Mouse (Mus musculus) frontal cortex, postnatal 10 days (tissue): ENCODE results near the gene Nploc4.

Source experiments
- DNase-seq, 2 experiments: peaks; one replicate each; pipeline ENCODE4 v3.0.0; 2022; ENCODE audit warnings: low spot score in 2 of 2, mixed read lengths in 1 of 2

The Nploc4 gene

DNA sequence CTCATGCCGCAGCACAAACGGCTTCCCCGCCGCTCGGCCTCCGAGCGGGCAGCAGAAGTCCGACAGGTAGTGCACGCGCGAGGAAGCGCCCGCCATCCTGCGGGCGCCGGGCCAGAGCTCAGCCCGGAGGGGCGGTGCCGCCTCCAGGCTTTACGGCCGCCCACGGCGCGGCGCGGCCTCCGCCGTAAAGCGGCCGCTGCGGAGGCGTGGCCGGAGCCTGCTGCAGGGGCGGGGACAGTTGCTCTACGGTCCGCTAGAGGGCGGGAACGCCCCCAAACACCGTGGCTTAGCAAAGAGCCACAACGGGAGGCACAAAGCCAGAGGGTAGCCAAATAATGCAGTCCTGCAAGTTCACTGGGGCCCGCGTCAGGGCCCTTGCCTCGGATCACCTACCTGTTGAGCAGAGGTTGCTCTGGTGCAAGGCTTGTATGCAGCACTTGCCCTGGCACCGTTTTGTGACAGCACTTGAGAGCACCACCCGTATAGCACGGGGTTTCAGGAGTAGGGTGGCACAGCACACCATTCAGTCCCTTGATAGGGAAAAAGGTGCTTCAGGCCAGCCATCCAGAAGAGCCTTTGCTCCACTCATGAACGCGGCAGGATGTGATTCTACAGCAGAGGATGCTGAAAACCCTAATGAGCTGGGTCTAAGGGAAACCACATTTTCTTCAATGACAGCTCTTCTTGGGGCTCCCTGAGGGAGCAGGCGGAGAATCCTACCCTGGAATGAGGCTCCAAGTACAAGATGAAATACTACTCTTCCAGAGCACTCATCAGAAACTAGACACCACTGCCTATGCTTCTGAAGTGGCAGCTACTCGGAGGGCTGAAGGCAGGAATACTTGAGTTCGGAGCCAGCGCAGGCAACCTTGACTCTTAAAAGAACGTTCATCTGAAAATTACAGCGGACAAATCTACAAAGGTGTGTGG, 58.6 kb downstream of the Nploc4 start, which contains the start of gene Faap100:
TSS of gene Faap100 (minus strand) at position 154 of the 930 bp plus-strand sequence.
- peak; percentile 80 to 86 for DNase-seq

DNA sequence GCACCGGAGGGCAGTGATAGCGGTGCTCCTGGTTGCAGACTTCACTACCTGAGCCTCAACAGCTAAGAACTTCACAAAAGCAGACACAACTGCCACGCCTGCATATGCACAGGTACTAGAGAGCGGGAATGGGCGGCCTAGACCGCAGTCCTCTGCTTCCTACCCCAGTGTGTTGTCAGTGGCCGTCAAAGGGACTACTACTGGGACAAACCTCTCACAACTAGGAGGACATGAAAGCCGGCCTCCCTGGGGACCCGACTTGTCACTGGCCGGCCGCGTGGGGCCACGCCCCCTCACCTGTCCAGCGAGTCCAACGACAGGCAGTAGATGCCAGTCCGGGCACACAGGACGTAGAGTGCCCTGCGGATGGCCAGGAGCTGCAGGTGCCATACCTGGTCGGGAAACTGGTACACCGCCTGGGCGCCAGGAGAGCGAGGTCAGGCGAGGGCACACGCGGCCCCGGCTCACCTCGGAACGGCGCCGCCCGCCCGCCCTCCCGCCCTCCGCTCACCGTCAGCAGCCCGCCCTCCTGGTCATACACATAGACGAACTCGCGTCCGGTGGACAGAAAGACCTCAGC, 59.4 kb downstream of the Nploc4 start:
- DNase-seq = peak in 1 of 2 experiments; percentile 64

DNA sequence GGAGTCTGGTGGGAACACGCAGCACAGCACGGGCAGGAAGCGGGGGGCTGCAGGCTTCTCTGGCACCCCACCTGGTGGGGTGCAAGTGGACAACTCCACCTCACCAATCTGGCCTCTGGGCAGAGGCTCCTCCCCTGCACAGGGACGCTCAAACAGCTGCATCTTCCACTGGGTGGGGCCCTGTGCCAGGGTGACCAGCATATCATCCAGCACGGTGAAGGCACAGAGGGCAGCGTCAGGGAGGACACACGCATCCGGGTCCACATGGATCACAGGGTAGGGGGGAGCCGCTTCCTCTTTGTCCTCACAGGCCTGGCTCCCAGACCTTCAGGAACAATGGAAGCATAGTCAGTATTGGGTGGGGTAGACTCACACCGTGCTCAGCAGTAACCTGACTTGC, 60.2 kb downstream of the Nploc4 start:
- DNase-seq = no peak

DNA sequence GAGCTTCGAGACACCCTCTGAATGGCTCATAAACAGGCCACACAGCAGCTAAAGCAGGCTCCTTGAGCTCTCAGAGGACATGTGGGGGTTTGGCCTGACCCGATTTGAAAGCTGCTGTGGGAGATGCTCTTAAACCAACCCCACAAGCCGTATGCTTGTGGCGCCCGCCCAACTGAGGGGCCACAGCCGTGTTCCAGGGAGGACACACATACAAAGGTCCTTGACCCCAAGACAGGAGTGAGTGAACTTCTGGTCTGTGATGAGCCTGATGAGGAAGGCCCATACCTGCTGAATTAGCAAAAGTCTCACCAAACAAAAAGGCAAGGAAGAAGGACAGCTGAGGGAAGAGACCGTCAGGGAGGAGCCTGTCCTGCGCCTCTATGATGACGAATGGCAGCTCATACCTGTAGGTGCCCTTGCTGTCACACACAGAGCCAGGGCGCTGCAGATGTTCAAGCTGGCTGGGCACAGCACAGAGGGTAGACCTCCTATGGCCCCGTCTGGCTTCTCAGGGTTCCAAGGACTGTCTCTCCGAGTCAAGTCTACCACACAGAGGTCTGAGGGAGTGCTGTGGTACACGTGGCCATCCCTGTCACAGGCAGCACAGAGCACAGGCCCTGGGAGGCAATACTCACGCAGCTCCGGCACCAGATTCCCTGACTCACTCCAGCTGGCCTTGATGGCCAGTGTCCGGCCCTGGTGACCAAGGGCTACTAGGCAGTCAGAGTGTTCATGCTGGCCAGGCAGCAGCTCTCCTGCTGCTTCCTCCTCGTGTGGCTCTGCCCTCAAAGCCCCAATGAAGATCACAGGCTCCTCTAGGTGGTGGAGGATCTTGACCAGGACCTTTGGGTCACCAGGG, 61.0 kb downstream of the Nploc4 start:
- DNase-seq = no peak

DNA sequence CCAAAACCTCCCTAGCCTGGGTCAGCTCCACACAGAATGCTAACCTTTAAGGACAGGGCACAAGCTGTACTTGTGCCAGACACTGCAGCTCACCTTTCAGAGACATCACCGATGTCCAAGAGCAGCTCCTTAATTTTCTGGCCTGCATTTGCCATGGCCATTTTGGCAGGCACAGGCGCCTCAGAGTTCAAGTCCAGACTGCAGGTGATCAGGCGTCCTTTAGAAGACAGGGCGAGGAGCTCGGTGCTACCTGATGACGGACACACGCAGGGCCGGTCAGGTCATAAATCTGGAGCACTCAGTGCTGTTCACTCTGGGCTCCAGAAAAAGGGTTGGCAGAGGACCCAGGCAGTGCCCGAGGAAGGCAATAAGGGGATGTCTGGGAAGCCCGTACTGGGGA, 62.2 kb downstream of the Nploc4 start:
- DNase-seq = no peak

DNA sequence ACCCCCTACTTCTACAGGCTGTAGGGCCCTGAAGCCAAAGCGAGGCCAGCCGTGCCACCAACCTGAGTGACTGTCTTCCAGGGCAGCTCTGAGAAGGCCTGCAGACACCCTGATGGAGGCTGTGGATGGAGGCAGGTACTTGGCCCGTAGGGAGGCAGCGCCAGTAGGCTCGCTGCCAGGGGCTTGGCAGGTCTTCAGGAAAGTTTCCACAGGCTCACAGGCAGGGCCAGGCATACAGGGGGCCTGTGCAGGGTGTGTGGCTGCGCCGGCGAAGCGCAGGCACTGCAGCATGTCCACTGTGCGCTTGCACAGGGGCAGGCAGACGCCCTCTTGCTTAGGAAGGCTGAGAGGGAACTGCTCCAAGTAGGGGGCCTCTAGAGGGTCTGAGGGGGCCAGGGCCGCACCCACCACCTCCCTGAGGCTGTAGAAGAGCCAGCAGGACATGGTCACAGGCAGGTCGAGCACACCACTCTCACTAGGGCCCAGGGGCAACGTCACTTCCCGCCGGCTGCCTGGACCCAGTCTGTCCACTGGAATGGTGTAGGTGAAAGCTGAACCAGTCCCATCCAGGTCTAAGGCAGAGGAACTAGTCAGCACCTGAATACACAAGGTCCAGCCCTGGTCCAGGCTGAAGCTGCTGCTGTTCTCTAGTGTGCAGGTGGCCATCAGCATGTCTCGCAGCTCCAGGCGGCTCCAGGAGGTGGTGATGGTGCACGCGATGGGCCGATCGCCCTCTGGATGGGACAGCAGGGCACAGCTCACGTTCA, 63.5 kb downstream of the Nploc4 start:
- DNase-seq = no peak

DNA sequence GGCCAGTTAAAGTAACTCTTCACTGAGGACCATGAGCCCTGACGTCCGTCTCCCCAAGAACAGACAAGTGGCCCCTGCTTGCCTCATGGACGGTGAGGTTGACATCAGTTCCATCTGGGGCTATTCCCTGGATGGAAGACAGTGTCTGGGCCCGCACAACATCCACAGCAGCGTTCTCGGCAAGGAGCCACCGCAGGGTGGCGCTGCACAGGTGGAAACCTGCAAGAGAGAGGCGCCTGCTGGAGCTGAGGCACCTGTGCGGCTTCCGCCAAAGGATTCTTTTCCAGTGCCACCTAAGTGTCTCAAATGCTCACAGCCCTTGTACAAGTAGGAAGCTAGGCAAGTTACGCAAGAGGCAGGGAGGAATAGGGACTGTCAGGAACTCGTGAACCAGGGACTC, 64.5 kb downstream of the Nploc4 start:
- DNase-seq = no peak

DNA sequence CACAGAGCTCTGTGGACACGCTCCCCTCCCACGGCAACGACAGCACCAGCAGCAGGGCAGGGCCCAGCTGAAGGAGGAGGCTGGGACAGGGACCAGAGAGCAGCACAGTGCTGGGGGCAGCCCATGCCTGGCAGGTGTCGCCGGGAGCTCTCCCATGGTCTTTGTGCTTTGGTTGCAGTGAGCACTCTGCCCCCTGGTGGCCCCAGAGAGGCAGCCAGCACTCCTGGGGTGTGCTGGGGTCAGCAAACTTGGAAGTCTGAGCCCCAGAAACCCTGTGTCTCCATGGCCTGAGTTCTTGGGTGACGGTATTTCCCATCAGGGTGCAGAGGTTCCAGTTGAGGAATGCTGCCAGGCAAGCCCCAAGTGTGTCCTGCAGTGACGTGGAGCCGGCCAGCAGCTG, 67.9 kb downstream of the Nploc4 start:
- no peak for DNase-seq

DNA sequence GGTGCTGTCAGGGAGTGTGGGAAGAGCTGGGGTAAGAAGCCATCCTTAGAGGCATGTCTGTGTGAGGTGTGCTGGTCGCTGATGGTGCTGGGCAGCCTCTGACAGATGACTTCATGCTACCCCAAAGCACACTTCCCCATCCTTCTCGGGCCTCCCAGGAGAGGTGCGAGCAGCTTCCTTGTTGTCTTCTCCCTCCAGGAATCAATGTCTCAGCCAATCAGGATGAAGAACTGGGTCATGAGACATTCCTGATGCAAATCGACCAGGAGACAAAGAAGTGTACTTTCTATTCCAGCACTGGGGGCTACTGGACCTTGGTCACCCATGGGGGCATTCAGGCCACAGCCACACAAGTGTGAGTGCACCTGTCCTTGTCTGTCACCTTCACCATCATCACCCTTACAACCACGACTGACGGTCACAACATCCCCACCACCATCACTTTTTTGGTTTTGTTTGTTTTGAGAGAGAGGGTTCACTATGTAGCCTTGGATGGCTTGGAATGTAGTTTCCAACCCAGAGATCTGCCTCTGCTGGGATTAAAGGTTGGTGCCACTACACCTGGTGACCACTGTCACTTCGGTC, 71.0 kb downstream of the Nploc4 start:
- no peak for DNase-seq

DNA sequence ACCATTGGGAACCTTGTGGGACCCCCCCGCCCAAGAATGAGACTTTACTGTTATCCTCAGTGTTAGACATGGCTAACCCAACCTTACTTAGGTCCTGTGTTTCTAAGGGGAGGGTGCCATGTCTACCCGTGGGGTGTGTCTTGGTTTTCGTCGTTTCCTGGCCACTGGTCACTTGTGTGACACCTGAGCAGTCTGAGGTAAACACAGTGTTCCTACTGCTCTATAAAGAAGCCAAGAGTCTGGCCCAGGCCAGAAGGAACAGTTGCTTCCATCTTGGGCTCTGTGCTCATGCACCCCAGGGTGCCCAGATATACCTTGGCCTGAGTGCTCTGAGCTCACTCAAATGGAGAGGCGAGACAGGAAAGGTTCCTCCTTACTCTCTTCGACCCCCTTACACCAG, 74.6 kb downstream of the Nploc4 start:
- DNase-seq = no peak

DNA sequence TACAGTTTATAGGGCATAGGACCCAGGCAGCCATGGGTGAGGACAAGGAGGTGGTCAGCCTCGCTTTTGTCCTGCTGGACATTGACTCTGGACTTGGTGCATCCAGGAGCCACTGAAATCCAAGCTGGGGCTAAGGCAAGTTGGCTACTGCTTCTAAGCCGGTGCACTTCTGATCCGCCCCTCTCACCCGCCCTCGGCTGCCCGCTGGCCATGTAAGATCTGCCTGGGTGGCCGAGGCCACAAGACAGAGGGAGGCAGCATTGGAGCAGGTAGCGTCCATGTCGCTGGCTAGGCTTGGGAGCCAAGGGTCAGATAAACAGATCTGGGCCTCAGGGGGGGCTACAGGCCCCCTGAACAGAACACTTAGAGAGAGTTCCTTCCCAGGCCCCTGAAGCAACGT, 76.2 kb downstream of the Nploc4 start, which contains the start of gene Fscn2:
TSS of gene Fscn2 (plus strand) at position 240 of the 400 bp plus-strand sequence.
- no peak for DNase-seq

DNA sequence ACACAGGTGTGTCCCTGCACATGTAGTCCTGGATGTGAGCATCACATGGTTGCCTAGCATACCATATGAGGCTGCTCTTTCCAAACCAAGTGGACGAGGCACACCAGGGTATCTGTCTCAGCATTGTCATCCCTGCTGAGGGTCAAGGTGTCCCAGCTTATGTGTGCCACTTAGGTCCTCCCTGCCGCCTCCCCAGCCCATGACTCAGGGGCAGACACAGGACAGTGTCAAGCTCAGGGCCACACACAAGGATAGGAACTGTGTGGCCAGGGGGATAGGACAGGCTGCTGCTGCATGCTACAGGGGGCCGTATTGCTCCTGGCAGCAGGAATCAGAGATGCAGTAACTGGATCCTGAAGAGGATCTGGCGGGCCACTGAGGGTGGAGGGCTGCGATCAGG, 76.8 kb downstream of the Nploc4 start:
- DNase-seq = no peak

DNA sequence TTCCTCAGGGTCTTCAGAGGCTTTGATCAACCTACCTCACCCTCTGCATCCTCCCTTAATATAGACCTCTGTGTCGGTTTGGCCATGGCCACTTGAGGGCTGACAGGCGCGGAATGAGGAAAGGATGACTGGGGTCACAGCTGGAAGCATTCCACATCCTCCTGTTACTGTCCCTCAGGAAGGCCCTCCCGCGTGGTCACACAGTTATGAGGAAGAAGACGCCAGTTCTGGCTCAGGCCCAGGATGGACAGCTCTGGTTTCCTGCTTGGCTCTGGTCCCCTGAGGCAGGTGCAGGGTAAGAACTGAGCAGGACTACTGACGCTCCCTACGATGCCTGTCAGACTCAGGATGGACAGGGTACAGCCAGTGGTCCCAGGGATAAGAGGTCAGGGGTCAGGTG, 77.4 kb downstream of the Nploc4 start:
- no peak for DNase-seq

DNA sequence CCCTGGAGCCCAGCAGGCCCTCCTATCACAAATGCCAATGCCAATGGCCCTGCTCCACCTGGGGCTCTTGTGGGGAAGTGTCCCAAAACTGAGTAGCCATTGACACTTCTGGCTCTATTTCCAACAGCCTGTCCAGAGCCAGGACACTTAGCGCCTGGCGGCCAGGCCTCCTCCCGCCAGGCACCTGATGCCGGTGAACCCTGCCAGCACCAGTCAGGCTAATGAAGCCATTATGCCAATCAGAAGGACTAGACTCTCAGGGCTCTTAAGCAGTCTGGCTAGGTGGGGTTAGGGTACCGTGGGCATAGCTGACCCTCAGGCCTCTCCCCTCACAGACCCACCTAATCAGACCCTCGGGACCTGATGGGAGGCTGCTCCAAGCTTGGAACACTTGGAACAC, 78.1 kb downstream of the Nploc4 start:
- DNase-seq = no peak

DNA sequence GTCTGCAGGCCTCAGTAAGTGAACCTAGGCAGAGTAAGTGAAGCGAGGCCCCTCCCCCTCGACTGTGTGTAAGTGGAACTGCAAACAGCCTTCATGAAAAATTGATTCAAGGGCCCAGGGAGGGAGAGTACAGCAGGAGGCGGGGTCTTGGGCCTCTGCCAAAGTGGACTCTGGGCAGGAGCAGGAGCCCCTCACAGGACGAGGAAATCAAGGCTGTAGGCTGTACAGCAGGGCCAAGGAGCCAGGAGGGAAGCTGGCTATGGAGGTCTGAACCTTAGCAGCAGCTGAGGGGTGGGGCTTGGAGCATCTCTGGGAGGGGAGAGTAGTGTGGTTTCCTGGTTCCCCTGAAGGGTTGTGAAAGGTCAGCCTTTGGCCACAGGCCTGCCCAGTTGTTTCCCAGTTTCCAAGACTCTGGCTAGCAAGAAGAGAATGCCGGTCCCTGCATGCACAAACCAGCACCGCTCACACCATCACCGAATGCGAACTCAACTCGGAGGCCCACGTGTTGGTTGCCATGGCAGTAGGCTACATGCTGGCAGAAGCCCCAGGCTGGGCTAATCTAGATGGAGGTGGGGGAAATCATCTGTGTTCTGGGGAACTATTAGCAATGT, 79.6 kb downstream of the Nploc4 start:
- DNase-seq = peak; percentile 75 to 80

DNA sequence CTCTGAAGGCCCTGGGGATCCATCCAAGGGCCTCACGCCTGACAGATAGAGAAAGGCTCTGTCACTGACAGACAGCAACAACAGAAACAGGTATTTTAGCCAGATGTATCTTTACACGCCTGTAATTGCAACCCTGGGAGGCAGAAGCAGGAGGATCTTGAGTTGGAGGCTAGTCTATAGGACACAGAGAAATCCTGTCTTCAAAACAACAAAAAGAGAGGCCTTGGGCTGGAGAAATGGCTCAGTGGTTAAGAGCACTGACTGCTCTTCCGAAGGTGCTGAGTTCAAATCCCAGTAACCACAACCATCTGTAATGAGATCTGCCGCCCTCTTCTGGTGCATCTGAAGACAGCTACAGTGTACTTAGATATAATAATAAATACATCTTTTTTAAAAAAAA, 80.6 kb downstream of the Nploc4 start:
- DNase-seq = no peak

DNA sequence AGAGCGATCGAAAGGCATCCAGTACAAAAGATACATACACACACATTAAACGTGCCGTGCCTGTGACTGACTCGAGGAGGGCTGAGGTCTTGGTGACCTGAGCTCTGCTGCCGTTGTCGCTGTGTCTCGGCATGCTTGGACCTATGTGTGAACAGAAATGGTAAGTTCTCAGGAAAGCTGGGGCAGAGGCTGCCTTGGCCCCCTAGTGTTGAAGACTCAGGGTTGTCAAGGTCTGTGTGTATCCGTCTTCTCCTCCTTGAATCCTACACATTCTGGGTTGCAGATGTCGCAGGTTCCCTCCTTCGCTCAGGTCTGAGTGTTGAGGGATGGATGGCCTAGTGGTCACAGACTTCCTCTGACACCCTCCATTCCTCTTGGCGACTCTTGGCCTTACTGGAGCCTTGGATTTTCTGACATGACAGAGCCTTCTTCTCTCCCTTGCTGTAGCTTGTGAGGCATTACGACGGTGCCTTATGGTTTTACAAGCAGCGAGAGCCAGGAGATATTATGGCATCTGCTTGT, 81.1 kb downstream of the Nploc4 start:
- DNase-seq = no peak

DNA sequence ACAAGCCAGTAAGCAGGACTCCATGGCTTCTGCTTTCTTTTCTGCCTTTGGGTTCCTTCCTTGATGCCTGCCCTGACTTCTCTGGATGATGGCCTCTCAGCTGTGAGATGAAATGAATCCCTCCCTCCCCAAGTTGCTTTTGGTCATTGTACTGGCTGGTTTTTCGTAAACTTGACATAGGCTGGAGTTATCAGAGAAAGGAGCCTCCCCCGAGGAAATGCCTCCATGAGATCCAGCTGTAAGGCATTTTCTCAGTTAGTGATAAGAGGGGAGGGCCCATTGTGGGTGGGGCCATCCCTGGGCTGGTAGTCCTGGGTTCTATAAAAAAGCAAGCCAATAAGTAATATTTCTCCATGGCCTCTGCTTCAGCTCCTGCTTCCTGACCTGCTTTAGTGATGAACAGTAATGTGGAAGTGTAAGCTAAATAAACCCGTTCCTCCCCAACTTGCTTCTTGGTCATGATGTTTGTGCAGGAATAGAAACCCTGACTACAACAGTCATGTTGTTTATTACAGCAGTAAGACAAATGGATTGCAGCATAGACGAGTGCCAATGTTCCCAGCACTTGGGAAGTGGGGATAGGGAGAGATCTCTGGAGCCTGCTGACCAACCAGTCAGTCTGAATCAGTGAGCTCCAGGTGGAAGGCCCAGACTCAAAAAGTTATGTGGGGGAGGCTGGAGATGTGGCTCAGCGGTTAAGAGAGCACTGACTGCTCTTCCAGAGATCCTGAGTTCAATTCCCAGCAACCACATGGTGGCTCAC, 82.0 kb downstream of the Nploc4 start:
- DNase-seq = no peak
